Mouse (Mus musculus) gastrocnemius, adult 18-20 months (tissue): Measurements from ENCODE around the gene Rab19. TPM values are rescaled to one million over a fixed set of nuclear protein-coding genes. Genes with fewer than 3 reads are reported as not detected.
A peak's percentile ranks its signal among the peaks of the same experiment; 100 is the strongest.
"Not testable (repeated sequence)": the region's sequence is repeated elsewhere in the genome, so short reads cannot be mapped to it uniquely, and the experiment has no call there.

Experiments
- DNase-seq: peaks from one replicate; pipeline ENCODE4 v3.0.0; 2021; ENCODE audit warnings: low spot score
- total RNA-seq, 2 experiments: library from RNA; stranded (reverse); gene quantifications; 2 replicates each; pipeline ENCODE4 v1.2.3; 2021

Gene Rab19
- total RNA-seq, 2 experiments from 2014 or later = not detected

GRCm38 (mm10) chr6:39379224-39379623, 1.8 kb upstream of the Rab19 start:
- DNase-seq = no peak

GRCm38 (mm10) chr6:39379749-39380148, 1.2 kb upstream of the Rab19 start:
- DNase-seq = no peak

- no peak for DNase-seq
Observed at GRCm38 (mm10) chr6:39380276-39380675, 699 bp upstream of the Rab19 start.

- DNase-seq = no peak
Observed at GRCm38 (mm10) chr6:39389988-39390387, 9.0 kb downstream of the Rab19 start.

- DNase-seq = no peak
Observed at GRCm38 (mm10) chr6:39395471-39395870, 14.5 kb downstream of the Rab19 start.

- no peak for DNase-seq
Observed at GRCm38 (mm10) chr6:39395916-39396315, 14.9 kb downstream of the Rab19 start.

GRCm38 (mm10) chr6:39397046-39397445, 16.1 kb downstream of the Rab19 start:
- no peak for DNase-seq

- no peak for DNase-seq
Observed at GRCm38 (mm10) chr6:39398342-39398741, 17.4 kb downstream of the Rab19 start.

- no peak for DNase-seq
Observed at GRCm38 (mm10) chr6:39400343-39400742, 19.4 kb downstream of the Rab19 start.

GRCm38 (mm10) chr6:39403136-39403535, 22.2 kb downstream of the Rab19 start:
- peak; percentile 67 for DNase-seq

GRCm38 (mm10) chr6:39406480-39406879, 25.5 kb downstream of the Rab19 start:
- no peak for DNase-seq

- no peak for DNase-seq
Observed at GRCm38 (mm10) chr6:39414106-39414505, 33.1 kb downstream of the Rab19 start.

GRCm38 (mm10) chr6:39415762-39416161, 34.8 kb downstream of the Rab19 start:
- DNase-seq = peak; percentile 43

- DNase-seq = not testable (repeated sequence)
Observed at GRCm38 (mm10) chr6:39416654-39417053, 35.7 kb downstream of the Rab19 start.

GRCm38 (mm10) chr6:39419386-39419850, 38.4 kb downstream of the Rab19 start:
- no peak for DNase-seq

- DNase-seq = peak; percentile 64
Observed at GRCm38 (mm10) chr6:39419851-39420721, 39.1 kb downstream of the Rab19 start, which contains the start of gene Mkrn1. Mkrn1 (minus strand) TSS chr6:39420462.

GRCm38 (mm10) chr6:39420867-39421266, 39.9 kb downstream of the Rab19 start:
- no peak for DNase-seq

- no peak for DNase-seq
Observed at GRCm38 (mm10) chr6:39423130-39423551, 42.2 kb downstream of the Rab19 start.

GRCm38 (mm10) chr6:39423686-39424085, 42.7 kb downstream of the Rab19 start:
- DNase-seq = no peak

GRCm38 (mm10) chr6:39425181-39425580, 44.2 kb downstream of the Rab19 start:
- DNase-seq = no peak

- no peak for DNase-seq
Observed at GRCm38 (mm10) chr6:39426725-39427124, 45.8 kb downstream of the Rab19 start.

GRCm38 (mm10) chr6:39427276-39428003, 46.5 kb downstream of the Rab19 start:
- no peak for DNase-seq
